Mouse (Mus musculus) kidney, adult 2 months (tissue): ENCODE data around the gene Samd4b.

ENCODE experiments used
- CTCF ChIP-seq: fragments of 200-500 bp; conservative IDR thresholded peaks from 2 replicates; pipeline ENCODE4 v1.5.1; 2011; ENCODE audit warnings: low read depth, mild to moderate bottlenecking, control low read depth, low read length, moderate library complexity, mixed read lengths; ENCODE audit not compliant: insufficient read depth, insufficient read length
- POLR2A ChIP-seq: fragments of 200-500 bp; IDR thresholded peaks from one replicate; pipeline ENCODE4 v1.6.1; 2011; ENCODE audit warnings: low read depth, low read length, control low read depth

DNA sequence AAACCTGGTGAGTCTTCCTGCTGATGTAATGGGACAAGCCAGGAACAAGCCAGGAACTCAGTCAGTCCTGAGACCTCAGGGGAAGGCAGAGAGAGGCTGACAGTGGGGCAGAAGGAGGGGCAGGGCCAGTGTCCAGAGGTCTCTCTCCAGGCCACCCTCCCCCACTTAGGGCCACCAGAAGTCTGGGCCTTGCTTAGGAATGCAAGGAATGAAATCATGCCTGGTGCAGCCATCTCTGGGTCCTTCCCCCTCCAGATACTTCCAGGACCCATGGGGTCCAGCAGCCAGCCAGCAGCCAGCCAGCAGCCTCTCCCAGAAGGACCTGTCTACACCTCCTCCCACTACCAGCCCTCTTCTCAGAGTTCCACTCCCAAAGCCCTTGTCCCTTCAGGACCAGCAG, 10.3 kb downstream of the Samd4b start:
- no peak for TF ChIP-seq CTCF
- no peak for TF ChIP-seq POLR2A
